Mouse (Mus musculus) midbrain, embryonic 14.5 days (tissue): ENCODE results near the gene Rdm1. TPM values are rescaled to one million over a fixed set of nuclear protein-coding genes. Genes with fewer than 3 reads are reported as not detected.
"Not testable (repeated sequence)": the region's sequence is repeated elsewhere in the genome, so short reads cannot be mapped to it uniquely, and the experiment has no call there.

Experiments used
- ATAC-seq: fragments of 200-750 bp; cut with Nextera tagmentation; 2 replicates; pipeline ENCODE4 v1.8.0; 2017; ENCODE audit warnings: moderate number of reproducible peaks, moderate library complexity; ENCODE audit not compliant: low FRiP score, low TSS enrichment
- DNase-seq: peaks from one replicate; pipeline ENCODE4 v3.0.0-alpha.2; 2015
- H3K27ac ChIP-seq: fragments of 300-500 bp; sonication (generic); replicated peaks from 2 replicates; pipeline ENCODE4 v1.5.1; 2014; ENCODE audit warnings: mild to moderate bottlenecking, low read depth, low read length, moderate library complexity
- H3K27me3 ChIP-seq: fragments of 300-500 bp; sonication (generic); 2 replicates; pipeline ENCODE4 v1.6.1; 2014; ENCODE audit warnings: low read length, control low read depth, mixed read lengths; ENCODE audit not compliant: control insufficient read depth, insufficient read depth
- H3K36me3 ChIP-seq: fragments of 300-500 bp; sonication (generic); 2 replicates; pipeline ENCODE4 v1.6.1; 2014; ENCODE audit warnings: low read length, control low read depth; ENCODE audit not compliant: control insufficient read depth, insufficient read depth
- H3K4me1 ChIP-seq: fragments of 300-500 bp; sonication (generic); 2 replicates; pipeline ENCODE4 v1.6.1; 2014; ENCODE audit warnings: mild to moderate bottlenecking, antibody characterized with exemption, low read length, control low read depth; ENCODE audit not compliant: control insufficient read depth, insufficient read depth
- H3K4me2 ChIP-seq: fragments of 300-500 bp; sonication (generic); 2 replicates; pipeline ENCODE4 v1.6.1; 2014; ENCODE audit warnings: mild to moderate bottlenecking, low read length, moderate library complexity
- H3K4me3 ChIP-seq: fragments of 300-500 bp; sonication (generic); replicated peaks from 2 replicates; pipeline ENCODE4 v1.5.1; 2014; ENCODE audit warnings: low read depth, low read length
- H3K9ac ChIP-seq: fragments of 300-500 bp; sonication (generic); replicated peaks from 2 replicates; pipeline ENCODE4 v1.6.1; 2014; ENCODE audit warnings: mild to moderate bottlenecking, low read length, moderate library complexity
- H3K9me3 ChIP-seq: fragments of 300-500 bp; sonication (generic); 2 replicates; pipeline ENCODE4 v1.6.1; 2016; ENCODE audit warnings: low read length, control low read depth, mixed read lengths; ENCODE audit not compliant: control insufficient read depth
- WGBS: fragments of 180-500 bp; shearing (Covaris S2); extraction: QIAGEN DNeasy Blood & Tissue Kit; methylation state at CpG from one replicate; pipeline ENCODE4 v1.1.7; 2014; 5-methylcytosine and 5-hydroxymethylcytosine counted together
- polyA plus RNA-seq: library from polyadenylated mRNA; unstranded; fragments of >200 nt; fragmentation: Nextera tagmentation; extraction: Ambion mirVana; gene quantifications from 2 replicates; pipeline ENCODE4 v1.2.1, GENCODE M21; 2014

Rdm1 gene
- polyA plus RNA-seq, 1 experiment from 2014 or later: 13.2 TPM

DNA sequence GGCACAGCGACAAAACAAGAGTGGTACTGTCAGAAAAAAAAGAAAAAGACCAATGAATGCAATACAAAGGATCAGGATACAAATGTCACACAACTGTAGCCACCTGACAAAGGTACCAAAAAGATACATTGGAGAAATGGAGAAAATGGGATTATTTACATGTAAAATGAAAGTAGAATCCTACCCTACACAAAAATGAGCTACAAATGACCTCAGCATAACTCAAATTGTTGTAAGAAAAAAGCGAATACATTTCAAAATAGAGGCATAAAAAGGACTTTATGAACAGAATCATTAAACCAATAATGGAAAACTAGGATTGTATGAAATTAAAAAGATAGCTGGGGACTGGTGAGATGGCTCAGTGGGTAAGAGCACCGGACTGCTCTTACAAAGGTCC, 17.6 kb downstream of the Rdm1 start:
- Histone ChIP-seq H3K27me3 (no peaks in the 10 kb centered on the region), H3K4me1 (no peaks in the 10 kb centered on the region), H3K9me3 (no peaks in the 10 kb centered on the region), H3K27ac (no peak overlapping the region; the same call in 1 of the 2 replicates), H3K4me2 (no peak overlapping the region), H3K4me3 (no peak overlapping the region), H3K36me3 (no peaks in the 10 kb centered on the region), H3K9ac (no peak overlapping the region)
- no peak for DNase-seq
- WGBS: 61% methylated on average over 3 of the region's 3 CpGs
- ATAC-seq: no peak

DNA sequence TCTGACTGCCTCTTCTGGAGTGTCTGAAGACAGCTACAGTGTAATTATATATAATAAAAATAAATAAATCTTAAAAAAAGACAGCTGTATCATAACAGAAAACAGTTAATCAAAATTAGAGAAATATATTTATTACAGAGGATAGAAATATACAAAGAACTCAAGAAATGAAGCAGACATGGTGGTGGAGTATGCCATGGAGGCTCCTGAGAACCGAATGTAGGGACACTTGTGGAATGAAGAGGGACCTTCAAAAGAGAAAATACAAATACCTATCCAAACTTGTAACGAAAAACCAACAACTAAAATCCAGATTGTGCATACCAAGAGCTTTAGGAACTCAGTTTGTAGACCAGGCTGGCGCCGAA, 18.0 kb downstream of the Rdm1 start:
- not testable (repeated sequence) for H3K4me3 ChIP-seq, H3K4me1 ChIP-seq, ATAC-seq, H3K36me3 ChIP-seq, H3K9ac ChIP-seq, H3K4me2 ChIP-seq, H3K27me3 ChIP-seq, H3K9me3 ChIP-seq
- H3K27ac ChIP-seq: peak overlapping the region; percentile 60
- WGBS: 3% methylated on average over 4 of the region's 4 CpGs
- peak; percentile 31 for DNase-seq

- H3K27ac ChIP-seq: peak overlapping the region; percentile 91
- H3K9me3 ChIP-seq, H3K27me3 ChIP-seq, H3K4me1 ChIP-seq, H3K36me3 ChIP-seq: not testable (repeated sequence)
- under 1% methylated on average over 43 of the region's 56 CpGs for WGBS
- ATAC-seq: peak; percentile 86
- peak overlapping the region; percentile 28 for H3K4me3 ChIP-seq
- H3K4me2 ChIP-seq: peak overlapping the region; percentile 41
- peak; percentile 91 for DNase-seq
- peak overlapping the region; percentile 20; the same call in 1 of the 2 replicates for H3K9ac ChIP-seq
These were observed 18.7 kb downstream of the Rdm1 start for GRCm38 (mm10) chr11:101645411-101646282.

DNA sequence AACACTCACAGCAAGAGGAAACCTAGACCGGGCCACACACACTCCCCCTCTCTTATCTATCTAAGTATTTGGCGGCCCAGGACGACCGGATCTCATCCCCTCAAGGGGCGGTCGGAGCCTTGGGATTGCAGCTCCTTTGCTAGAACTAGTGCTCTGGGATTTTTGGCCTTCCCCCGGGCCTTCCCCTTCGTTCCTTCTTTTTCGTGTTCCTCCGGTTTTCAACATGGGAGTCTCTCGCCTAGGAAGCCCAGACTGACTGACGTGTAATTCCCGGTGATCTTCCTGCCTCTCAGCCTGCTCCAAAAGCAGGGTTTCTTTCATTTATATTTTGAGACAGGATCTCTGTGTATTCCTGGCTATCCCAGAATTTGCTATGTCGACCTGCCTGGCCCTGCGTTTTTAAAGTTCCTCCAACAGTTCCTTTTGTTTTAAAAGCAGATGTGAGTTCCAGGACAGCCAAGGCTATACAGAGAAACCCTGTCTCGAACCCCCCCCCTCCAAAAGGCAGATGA, 19.3 kb downstream of the Rdm1 start:
- not testable (repeated sequence) for ATAC-seq, H3K36me3 ChIP-seq, H3K4me1 ChIP-seq, H3K27me3 ChIP-seq, H3K9me3 ChIP-seq
- WGBS: 14% methylated on average over 12 of the region's 16 CpGs
- Histone ChIP-seq H3K4me2 (peak overlapping the region; percentile 41), H3K9ac (peak overlapping the region; percentile 20; the same call in 1 of the 2 replicates), H3K4me3 (peak overlapping the region; percentile 28), H3K27ac (peak overlapping the region; percentile 91)
- DNase-seq: peak; percentile 35

DNA sequence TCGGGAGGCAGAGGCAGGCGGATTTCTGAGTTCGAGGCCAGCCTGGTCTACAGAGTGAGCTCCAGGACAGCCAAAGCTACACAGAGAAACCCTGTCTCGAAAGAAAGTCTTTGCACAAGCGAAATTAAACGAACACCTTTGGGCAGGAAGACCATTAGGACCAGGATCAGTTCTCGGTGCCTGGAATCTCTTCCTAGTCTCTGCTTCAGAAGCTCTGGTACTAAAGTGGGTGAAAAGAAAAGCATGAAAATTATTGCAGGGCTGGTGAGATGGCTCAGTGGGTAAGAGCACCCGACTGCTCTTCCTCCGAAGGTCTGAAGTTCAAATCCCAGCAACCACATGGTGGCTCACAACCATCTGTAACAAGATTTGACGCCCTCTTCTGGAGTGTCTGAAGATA, 20.1 kb downstream of the Rdm1 start:
- H3K4me3 ChIP-seq, H3K4me2 ChIP-seq, H3K9me3 ChIP-seq, H3K36me3 ChIP-seq, H3K27ac ChIP-seq, H3K9ac ChIP-seq, ATAC-seq, H3K4me1 ChIP-seq, DNase-seq, H3K27me3 ChIP-seq: not testable (repeated sequence)
- WGBS: 96% methylated on average over 10 of the region's 10 CpGs

DNA sequence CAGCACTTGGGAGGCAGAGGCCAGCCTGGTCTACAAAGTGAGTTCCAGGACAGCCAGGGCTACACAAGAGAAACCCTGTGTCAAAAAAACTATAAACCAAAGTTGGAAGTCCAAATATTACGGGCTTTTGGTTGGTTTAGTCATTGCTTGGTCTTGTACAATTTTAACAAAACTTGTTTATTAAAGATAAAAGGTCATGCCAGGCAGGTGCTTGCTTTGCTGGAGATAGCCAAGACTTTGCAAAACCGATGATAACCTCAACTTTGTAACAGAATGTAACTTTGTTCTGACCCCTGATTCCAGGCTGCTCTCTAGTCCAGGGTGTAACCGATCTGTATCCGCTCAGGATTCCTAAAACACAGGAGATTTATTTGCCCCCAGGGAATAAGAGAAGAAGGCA, 29.4 kb downstream of the Rdm1 start:
- no peak for ATAC-seq
- H3K36me3 ChIP-seq: no peaks in the 10 kb centered on the region
- no peaks in the 10 kb centered on the region for H3K9me3 ChIP-seq
- H3K4me1 ChIP-seq: no peaks in the 10 kb centered on the region
- no peak overlapping the region for H3K27ac ChIP-seq
- no peaks in the 10 kb centered on the region for H3K27me3 ChIP-seq
- no peak overlapping the region for H3K4me2 ChIP-seq
- DNase-seq: no peak
- no peak overlapping the region for H3K9ac ChIP-seq
- no peak overlapping the region for H3K4me3 ChIP-seq
- WGBS: 92% methylated on average over 4 of the region's 4 CpGs

- WGBS: 0% methylated on average over 3 of the region's 3 CpGs
- DNase-seq (no peak), ATAC-seq (peak; percentile 44)
- Histone ChIP-seq H3K9me3 (no peaks in the 10 kb centered on the region), H3K9ac (peak overlapping the region; percentile 65; the same call in 1 of the 2 replicates), H3K4me3 (peak overlapping the region; percentile 14), H3K4me1 (no peaks in the 10 kb centered on the region), H3K4me2 (peak overlapping the region; percentile 45), H3K36me3 (no peaks in the 10 kb centered on the region), H3K27me3 (no peaks in the 10 kb centered on the region), H3K27ac (peak overlapping the region; percentile 97)
These were observed 30.5 kb downstream of the Rdm1 start for GRCm38 (mm10) chr11:101657528-101657885.

DNA sequence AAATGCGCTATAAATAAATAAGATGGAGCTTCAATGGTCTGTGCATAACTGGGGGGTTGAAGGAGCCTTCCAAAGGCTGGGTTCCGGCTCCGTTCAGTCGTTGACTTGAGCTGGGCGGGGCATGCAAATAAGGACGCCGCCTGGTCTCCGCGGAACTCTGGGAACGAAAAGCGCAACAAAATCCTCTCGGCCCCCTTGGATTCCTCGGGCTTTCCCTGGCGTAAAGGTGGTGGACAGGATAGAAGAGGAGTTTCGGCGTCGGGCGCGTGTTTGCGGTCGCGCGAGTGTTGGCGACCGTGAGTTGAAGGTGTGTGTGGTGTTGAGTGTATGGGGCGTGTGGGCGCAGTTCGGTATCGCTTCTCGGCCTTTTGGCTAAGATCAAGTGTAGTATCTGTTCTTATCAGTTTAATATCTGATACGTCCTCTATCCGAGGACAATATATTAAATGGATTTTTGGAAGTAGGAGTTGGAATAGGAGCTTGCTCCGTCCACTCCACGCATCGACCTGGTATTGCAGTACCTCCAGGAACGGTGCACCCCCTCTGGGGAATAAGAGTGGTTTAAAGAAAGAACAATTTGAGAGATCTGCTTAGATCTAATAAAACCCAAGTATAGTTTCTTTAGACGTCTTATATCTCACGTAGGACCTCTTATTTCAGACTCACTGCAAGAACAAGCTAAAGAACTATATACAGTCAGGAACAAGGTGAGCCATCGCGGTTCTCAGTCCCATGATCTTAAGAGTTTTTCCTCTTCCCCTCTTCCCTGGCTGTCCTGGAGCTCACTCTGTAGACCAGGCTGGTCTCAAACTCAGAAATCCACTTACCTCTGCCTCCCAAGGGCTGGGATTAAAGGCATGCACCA, 31.1 kb downstream of the Rdm1 start:
- H3K27me3 ChIP-seq, H3K9me3 ChIP-seq, H3K36me3 ChIP-seq, H3K4me1 ChIP-seq: not testable (repeated sequence)
- Histone ChIP-seq H3K4me3 (peak overlapping the region; percentile 14), H3K4me2 (peak overlapping the region; percentile 45), H3K27ac (peak overlapping the region; percentile 97), H3K9ac (peak overlapping the region; percentile 65)
- ATAC-seq: peak; percentile 91
- WGBS: under 1% methylated on average over 38 of the region's 40 CpGs
- peak; percentile 94 for DNase-seq
